Mouse (Mus musculus): ENCODE data around the gene Phactr3. TPM values are rescaled to one million over a fixed set of nuclear protein-coding genes. Genes with fewer than 3 reads are reported as not detected.

Gene Phactr3
- total and polyA plus RNA-seq, 3 experiments = not detected

GRCm38 (mm10) chr2:178154129-178154528 lies 35.4 kb downstream of the Phactr3 start:
- Histone ChIP-seq H3K9me3 (replicated peaks; ENCODE audit: insufficient read depth, low read length) (no peaks in the 10 kb centered on the region), H3K27ac (ENCODE audit: control insufficient read depth, low read depth, low read length) (no peak overlapping the region), H3K27me3 (ENCODE audit: control insufficient read depth in 1 of 2, insufficient read depth in 2 of 2, low read length in 2 of 2) (no peaks in the 10 kb centered on the region), H3K79me2 (ENCODE audit: control insufficient read depth, insufficient read depth, low read length, poor library complexity) (no peaks in the 10 kb centered on the region), H3K4me3 (ENCODE audit: control insufficient read depth in 1 of 2, insufficient read depth in 1 of 2, low read depth in 2 of 2, low read length in 2 of 2) (no peak overlapping the region), H3K4me1 (ENCODE audit: control insufficient read depth in 1 of 2, insufficient read depth in 2 of 2, low read length in 2 of 2) (no peaks in the 10 kb centered on the region), H3K9ac (ENCODE audit: control insufficient read depth, low read depth, low read length, poor library complexity, severe bottlenecking) (no peak overlapping the region), H3K36me3 (ENCODE audit: control insufficient read depth in 1 of 2, insufficient read depth in 2 of 2, low read length in 2 of 2) (no peaks in the 10 kb centered on the region)
- TF ChIP-seq GABPA (IDR thresholded peaks at IDR 0.05; ENCODE audit: low read depth, low read length) (no peak), MYC (IDR thresholded peaks at IDR 0.05; ENCODE audit: low read depth, low read length) (no peak), MYB (IDR thresholded peaks at IDR 0.05; ENCODE audit: low read depth, low read length) (no peak), ZMIZ1 (IDR thresholded peaks at IDR 0.05; ENCODE audit: low read depth, low read length) (no peak), MAFK (IDR thresholded peaks at IDR 0.05; ENCODE audit: borderline replicate concordance, low read depth, low read length) (no peak)
- no peak for DNase-seq (ENCODE audit: low read depth, low spot score)

DNA sequence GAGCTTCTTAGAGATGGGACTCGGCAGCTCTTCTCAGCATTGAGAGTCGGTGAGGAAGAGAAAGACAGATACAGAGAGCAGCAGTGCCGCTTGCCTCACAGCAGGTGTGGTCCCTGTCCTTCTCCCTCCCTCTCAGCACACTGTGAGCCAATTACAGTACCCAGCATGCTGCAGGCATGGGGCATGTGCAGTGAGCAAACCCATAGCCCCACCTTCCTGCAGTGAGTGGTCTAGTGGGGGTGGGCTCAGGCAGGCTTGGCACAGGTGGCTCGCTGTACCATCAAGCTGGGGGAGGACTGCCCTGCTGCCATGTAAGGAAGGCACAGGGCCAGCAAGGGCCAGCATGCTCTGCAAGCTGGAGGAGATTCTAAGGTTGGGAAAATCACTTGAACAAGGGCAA lies 35.8 kb downstream of the Phactr3 start:
- H3K9me3 ChIP-seq (replicated peaks; ENCODE audit: insufficient read depth, low read length) = no peaks in the 10 kb centered on the region
- H3K9ac ChIP-seq (ENCODE audit: control insufficient read depth, low read depth, low read length, poor library complexity, severe bottlenecking) = no peak overlapping the region
- no peaks in the 10 kb centered on the region for H3K79me2 ChIP-seq (ENCODE audit: control insufficient read depth, insufficient read depth, low read length, poor library complexity)
- no peak for DNase-seq (ENCODE audit: low read depth, low spot score)
- no peak overlapping the region for H3K4me3 ChIP-seq (ENCODE audit: control insufficient read depth in 1 of 2, insufficient read depth in 1 of 2, low read depth in 2 of 2, low read length in 2 of 2)
- TF ChIP-seq EP300 (IDR thresholded peaks at IDR 0.05; ENCODE audit: low read depth in 1 of 2, low read length in 2 of 2) (no peak), RCOR1 (IDR thresholded peaks at IDR 0.05; ENCODE audit: low read depth, low read length) (no peak), CHD1 (IDR thresholded peaks at IDR 0.05; ENCODE audit: low read depth, low read length) (no peak), SMC3 (IDR thresholded peaks at IDR 0.05; ENCODE audit: low read depth, low read length) (no peak), JUND (IDR thresholded peaks at IDR 0.05; ENCODE audit: low read depth, low read length) (no peak), ZNF384 (IDR thresholded peaks at IDR 0.05; ENCODE audit: low read depth, low read length) (no peak), ETS1 (IDR thresholded peaks at IDR 0.05; ENCODE audit: low read depth, low read length) (no peak), MYB (IDR thresholded peaks at IDR 0.05; ENCODE audit: low read depth, low read length) (no peak)
- H3K4me1 ChIP-seq (ENCODE audit: control insufficient read depth in 1 of 2, insufficient read depth in 2 of 2, low read length in 2 of 2) = no peaks in the 10 kb centered on the region
- no peak overlapping the region for H3K27ac ChIP-seq (ENCODE audit: control insufficient read depth, low read depth, low read length)
- H3K36me3 ChIP-seq (ENCODE audit: control insufficient read depth in 1 of 2, insufficient read depth in 2 of 2, low read length in 2 of 2) = no peaks in the 10 kb centered on the region
- no peaks in the 10 kb centered on the region for H3K27me3 ChIP-seq (ENCODE audit: control insufficient read depth in 1 of 2, insufficient read depth in 2 of 2, low read length in 2 of 2)

GRCm38 (mm10) chr2:178155176-178155916 lies 36.6 kb downstream of the Phactr3 start:
- H3K9ac ChIP-seq (ENCODE audit: control insufficient read depth, low read depth, low read length, poor library complexity, severe bottlenecking) = no peak overlapping the region
- no peaks in the 10 kb centered on the region for H3K27me3 ChIP-seq (ENCODE audit: control insufficient read depth in 1 of 2, insufficient read depth in 2 of 2, low read length in 2 of 2)
- H3K79me2 ChIP-seq (ENCODE audit: control insufficient read depth, insufficient read depth, low read length, poor library complexity) = no peaks in the 10 kb centered on the region
- H3K4me3 ChIP-seq (ENCODE audit: control insufficient read depth in 1 of 2, insufficient read depth in 1 of 2, low read depth in 2 of 2, low read length in 2 of 2) = no peak overlapping the region
- no peak overlapping the region for H3K27ac ChIP-seq (ENCODE audit: control insufficient read depth, low read depth, low read length)
- DNase-seq (ENCODE audit: low read depth, low spot score) = no peak
- H3K4me1 ChIP-seq (ENCODE audit: control insufficient read depth in 1 of 2, insufficient read depth in 2 of 2, low read length in 2 of 2) = no peaks in the 10 kb centered on the region
- no peaks in the 10 kb centered on the region for H3K9me3 ChIP-seq (replicated peaks; ENCODE audit: insufficient read depth, low read length)
- TF ChIP-seq CHD2 (IDR thresholded peaks at IDR 0.05; ENCODE audit: low read length) = no peak
- no peak for TF ChIP-seq MYB (IDR thresholded peaks at IDR 0.05; ENCODE audit: low read depth, low read length)
- TF ChIP-seq MXI1 (IDR thresholded peaks at IDR 0.05; ENCODE audit: low read depth, low read length) = no peak
- TF ChIP-seq ZC3H11A (IDR thresholded peaks at IDR 0.05; ENCODE audit: low read depth, low read length) = no peak
- TF ChIP-seq UBTF (IDR thresholded peaks at IDR 0.05; ENCODE audit: borderline replicate concordance, insufficient read depth, low read depth, low read length) = no peak
- TF ChIP-seq MYC (IDR thresholded peaks at IDR 0.05; ENCODE audit: low read depth, low read length) = no peak
- TF ChIP-seq MAZ (IDR thresholded peaks at IDR 0.05; ENCODE audit: low read depth, low read length) = no peak
- no peak for TF ChIP-seq SIN3A (IDR thresholded peaks at IDR 0.05; ENCODE audit: low read length)
- no peak for TF ChIP-seq ETS1 (IDR thresholded peaks at IDR 0.05; ENCODE audit: low read depth, low read length)
- no peak for TF ChIP-seq TAL1 (IDR thresholded peaks at IDR 0.05; ENCODE audit: low read length)
- TF ChIP-seq RAD21 (IDR thresholded peaks at IDR 0.05; ENCODE audit: low read depth, low read length) = no peak
- no peak for TF ChIP-seq ELF1 (IDR thresholded peaks at IDR 0.05; ENCODE audit: low read depth, low read length)
- TF ChIP-seq HCFC1 (IDR thresholded peaks at IDR 0.05; ENCODE audit: low read depth, low read length) = no peak
- no peak for TF ChIP-seq ZMIZ1 (IDR thresholded peaks at IDR 0.05; ENCODE audit: low read depth, low read length)
- no peak for TF ChIP-seq NRF1 (IDR thresholded peaks at IDR 0.05; ENCODE audit: insufficient read depth, low read depth, low read length, poor library complexity, severe bottlenecking)
- TF ChIP-seq USF1 (IDR thresholded peaks at IDR 0.05; ENCODE audit: low read depth, low read length) = no peak
- TF ChIP-seq E2F4 (IDR thresholded peaks at IDR 0.05; ENCODE audit: borderline replicate concordance, low read depth, low read length) = no peak
- H3K36me3 ChIP-seq (ENCODE audit: control insufficient read depth in 1 of 2, insufficient read depth in 2 of 2, low read length in 2 of 2) = no peaks in the 10 kb centered on the region

Measured in MEL (cell line).